Mouse (Mus musculus): ENCODE data around the gene Dhrs13. TPM values are rescaled to one million over a fixed set of nuclear protein-coding genes. Genes with fewer than 3 reads are reported as not detected.
A peak's percentile ranks its signal among the peaks of the same experiment; 100 is the strongest.
"Not testable (repeated sequence)": the region's sequence is repeated elsewhere in the genome, so short reads cannot be mapped to it uniquely, and the experiment has no call there.

The Dhrs13 gene
- polyA plus RNA-seq, 1 experiment from 2014 or later: 19.7 TPM

- H3K9me3 ChIP-seq (replicated peaks): no peaks in the 10 kb centered on the region
- H3K27me3 ChIP-seq: no peaks in the 10 kb centered on the region
- no peak overlapping the region for H3K9ac ChIP-seq
- H3K27ac ChIP-seq (replicated peaks): no peak overlapping the region
- ATAC-seq (ENCODE audit: insufficient number of reproducible peaks, low FRiP score, low TSS enrichment, low read depth): no peak
- H3K4me3 ChIP-seq (replicated peaks): no peak overlapping the region
- H3K4me1 ChIP-seq: no peaks in the 10 kb centered on the region
- no peak overlapping the region for H3K4me2 ChIP-seq (replicated peaks)
- 78% methylated on average over 8 of the region's 8 CpGs for WGBS
- H3K36me3 ChIP-seq: peaks cover 88% of the 10 kb centered on the region
Observed at GRCm38 (mm10) chr11:78023607-78024006, 8.5 kb upstream of the Dhrs13 start.

DNA sequence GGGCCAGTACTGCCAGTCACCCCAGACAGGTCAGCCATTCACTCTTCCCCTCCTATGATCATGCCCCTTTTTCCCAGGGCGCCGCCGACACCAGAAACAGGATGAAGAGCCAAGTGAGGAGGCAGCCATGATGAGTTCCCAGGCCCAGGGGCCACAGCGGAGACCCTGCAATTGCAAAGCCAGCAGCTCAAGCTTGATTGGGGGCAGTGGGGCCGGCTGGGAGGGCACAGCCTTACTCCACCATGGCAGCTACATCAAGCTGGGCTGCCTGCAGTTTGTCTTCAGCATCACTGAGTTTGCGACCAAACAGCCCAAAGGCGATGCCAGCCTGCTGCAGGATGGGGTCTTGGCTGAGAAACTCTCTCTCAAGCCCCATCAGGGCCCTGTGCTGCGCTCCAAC, 2.8 kb upstream of the Dhrs13 start:
- no peak for ATAC-seq (ENCODE audit: insufficient number of reproducible peaks, low FRiP score, low TSS enrichment, low read depth)
- H3K27me3 ChIP-seq: no peaks in the 10 kb centered on the region
- peaks cover 19% of the 10 kb centered on the region for H3K4me1 ChIP-seq
- H3K9me3 ChIP-seq (replicated peaks): no peaks in the 10 kb centered on the region
- H3K36me3 ChIP-seq: peaks cover 60% of the 10 kb centered on the region
- H3K4me2 ChIP-seq (replicated peaks): no peak overlapping the region
- WGBS: 85% methylated on average over 8 of the region's 8 CpGs
- H3K4me3 ChIP-seq (replicated peaks): no peak overlapping the region
- H3K27ac ChIP-seq (replicated peaks): no peak overlapping the region
- H3K9ac ChIP-seq: no peak overlapping the region

GRCm38 (mm10) chr11:78030600-78030999, 1.5 kb upstream of the Dhrs13 start:
- no peak for ATAC-seq (ENCODE audit: insufficient number of reproducible peaks, low FRiP score, low TSS enrichment, low read depth)
- peaks cover 57% of the 10 kb centered on the region for H3K36me3 ChIP-seq

GRCm38 (mm10) chr11:78031389-78031788, 691 bp upstream of the Dhrs13 start:
- H3K4me3 ChIP-seq (replicated peaks): peak overlapping the region; percentile 72
- H3K27ac ChIP-seq (replicated peaks): peak overlapping the region; percentile 90
- 0 out of 2 replicates have a peak overlapping the region, but pooled peaks have one; percentile 3 for H3K9ac ChIP-seq
- peaks cover 49% of the 10 kb centered on the region for H3K36me3 ChIP-seq
- H3K4me1 ChIP-seq: peaks cover 19% of the 10 kb centered on the region
- WGBS: 25% methylated on average over 6 of the region's 6 CpGs
- H3K4me2 ChIP-seq (replicated peaks): peak overlapping the region; percentile 91
- no peaks in the 10 kb centered on the region for H3K27me3 ChIP-seq
- ATAC-seq (ENCODE audit: insufficient number of reproducible peaks, low FRiP score, low TSS enrichment, low read depth): no peak
- H3K9me3 ChIP-seq (replicated peaks): no peaks in the 10 kb centered on the region

More at GRCm38 (mm10) chr11:78030600-78030999, 1.5 kb upstream of the Dhrs13 start:
- 66% methylated on average over 2 of the region's 2 CpGs for WGBS
- Histone ChIP-seq H3K4me3 (replicated peaks) (no peak overlapping the region), H3K9ac (no peak overlapping the region), H3K9me3 (replicated peaks) (no peaks in the 10 kb centered on the region), H3K27ac (replicated peaks) (no peak overlapping the region; the same call in 1 of the 2 replicates), H3K27me3 (no peaks in the 10 kb centered on the region), H3K4me2 (replicated peaks) (no peak overlapping the region), H3K4me1 (peaks cover 19% of the 10 kb centered on the region)

DNA sequence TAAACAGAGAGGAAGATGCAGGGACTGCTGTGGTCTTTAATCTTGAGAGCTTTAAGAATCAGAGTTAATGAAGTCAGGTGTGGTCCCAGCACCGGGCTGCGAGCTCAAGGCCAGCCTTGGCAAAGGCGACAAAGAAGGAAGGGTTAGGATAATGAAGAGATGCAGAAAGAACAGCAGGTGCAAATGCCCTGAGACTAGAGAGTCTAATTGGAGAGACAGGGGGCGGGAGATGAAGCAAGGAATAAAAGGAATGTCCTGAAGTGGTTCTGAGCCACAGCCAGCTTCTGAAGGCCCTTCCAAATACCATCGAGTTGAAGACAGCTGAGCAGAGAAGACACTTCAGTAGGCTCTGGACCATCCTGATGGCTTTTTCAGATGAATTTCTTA, 722 bp downstream of the Dhrs13 start:
- Histone ChIP-seq H3K27ac (replicated peaks) (peak overlapping the region; percentile 90), H3K9me3 (replicated peaks) (no peaks in the 10 kb centered on the region), H3K4me3 (replicated peaks) (peak overlapping the region; percentile 72), H3K27me3 (no peaks in the 10 kb centered on the region), H3K4me1 (peaks cover 30% of the 10 kb centered on the region), H3K4me2 (replicated peaks) (peak overlapping the region; percentile 91), H3K9ac (peak overlapping the region; percentile 71), H3K36me3 (peaks cover 36% of the 10 kb centered on the region)
- ATAC-seq (ENCODE audit: insufficient number of reproducible peaks, low FRiP score, low TSS enrichment, low read depth): no peak
- whole genome bisulfite sequencing: 8% methylated on average over 5 of the region's 5 CpGs

- Histone ChIP-seq H3K36me3 (peaks cover 24% of the 10 kb centered on the region), H3K4me2 (replicated peaks) (no peak overlapping the region), H3K4me3 (replicated peaks) (no peak overlapping the region), H3K9me3 (replicated peaks) (no peaks in the 10 kb centered on the region), H3K27me3 (no peaks in the 10 kb centered on the region), H3K4me1 (peaks cover 42% of the 10 kb centered on the region), H3K27ac (replicated peaks) (no peak overlapping the region), H3K9ac (no peak overlapping the region)
- WGBS: 90% methylated on average over 23 of the region's 23 CpGs
- no peak for ATAC-seq (ENCODE audit: insufficient number of reproducible peaks, low FRiP score, low TSS enrichment, low read depth)
Observed at GRCm38 (mm10) chr11:78033931-78034617, 2.0 kb downstream of the Dhrs13 start.

- peaks cover 15% of the 10 kb centered on the region for H3K36me3 ChIP-seq
- no peaks in the 10 kb centered on the region for H3K9me3 ChIP-seq (replicated peaks)
- H3K27ac ChIP-seq (replicated peaks): no peak overlapping the region
- no peak overlapping the region for H3K4me2 ChIP-seq (replicated peaks)
- H3K27me3 ChIP-seq: no peaks in the 10 kb centered on the region
- H3K4me3 ChIP-seq (replicated peaks): no peak overlapping the region
- H3K4me1 ChIP-seq: peaks cover 38% of the 10 kb centered on the region
- 0 out of 2 replicates have a peak overlapping the region, but pooled peaks have one; percentile 81 for H3K9ac ChIP-seq
- no peak for ATAC-seq (ENCODE audit: insufficient number of reproducible peaks, low FRiP score, low TSS enrichment, low read depth)
- 74% methylated on average over 10 of the region's 10 CpGs for WGBS
Observed at GRCm38 (mm10) chr11:78036791-78037190, 4.7 kb downstream of the Dhrs13 start.

GRCm38 (mm10) chr11:78037831-78038752, 6.0 kb downstream of the Dhrs13 start, which contains the start of gene Flot2:
Flot2 (plus strand) TSS chr11:78037931.
- H3K9me3 ChIP-seq (replicated peaks): no peaks in the 10 kb centered on the region
- under 1% methylated on average over 50 of the region's 55 CpGs for WGBS

DNA sequence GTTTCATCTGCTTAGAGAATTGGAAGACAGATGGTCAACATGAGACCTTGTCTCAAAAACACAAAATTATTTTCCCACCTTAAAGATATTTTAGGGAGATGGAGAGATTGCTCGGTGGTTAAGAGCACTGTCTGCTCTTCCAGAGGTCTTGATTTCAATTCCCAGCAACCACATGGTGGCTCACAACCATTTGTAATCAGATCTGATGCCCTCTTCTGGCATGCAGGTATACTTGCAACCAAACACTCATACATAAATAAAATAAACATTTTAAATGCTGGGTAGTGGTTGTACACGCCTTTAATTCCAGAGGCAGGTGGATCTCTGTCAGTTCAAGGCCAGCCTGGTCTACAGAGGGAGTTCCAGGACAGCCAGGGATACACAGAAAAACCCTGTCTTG, 8.8 kb downstream of the Dhrs13 start:
- 68% methylated on average over 2 of the region's 2 CpGs for WGBS
- Histone ChIP-seq H3K27ac (replicated peaks) (no peak overlapping the region), H3K9me3 (replicated peaks) (no peaks in the 10 kb centered on the region), H3K9ac (no peak overlapping the region), H3K4me1 (peaks cover 35% of the 10 kb centered on the region), H3K4me3 (replicated peaks) (no peak overlapping the region), H3K4me2 (replicated peaks) (no peak overlapping the region), H3K27me3 (no peaks in the 10 kb centered on the region), H3K36me3 (no peaks in the 10 kb centered on the region)
- no peak for ATAC-seq (ENCODE audit: insufficient number of reproducible peaks, low FRiP score, low TSS enrichment, low read depth)

More at GRCm38 (mm10) chr11:78037831-78038752, 6.0 kb downstream of the Dhrs13 start, which contains the start of gene Flot2:
- H3K4me3 ChIP-seq (replicated peaks): peak within 1 kb of the TSS; percentile 89
- no peaks in the 10 kb centered on the region for H3K27me3 ChIP-seq
- peak within 1 kb of the TSS; percentile 89 for H3K27ac ChIP-seq (replicated peaks)
- H3K4me2 ChIP-seq (replicated peaks): peak within 1 kb of the TSS; percentile 84
- H3K36me3 ChIP-seq: peaks cover 15% of the 10 kb centered on the region
- H3K9ac ChIP-seq: peak within 1 kb of the TSS; percentile 81
- H3K4me1 ChIP-seq: peaks cover 30% of the 10 kb centered on the region
- peak; percentile 88 for ATAC-seq (ENCODE audit: insufficient number of reproducible peaks, low FRiP score, low TSS enrichment, low read depth)

DNA sequence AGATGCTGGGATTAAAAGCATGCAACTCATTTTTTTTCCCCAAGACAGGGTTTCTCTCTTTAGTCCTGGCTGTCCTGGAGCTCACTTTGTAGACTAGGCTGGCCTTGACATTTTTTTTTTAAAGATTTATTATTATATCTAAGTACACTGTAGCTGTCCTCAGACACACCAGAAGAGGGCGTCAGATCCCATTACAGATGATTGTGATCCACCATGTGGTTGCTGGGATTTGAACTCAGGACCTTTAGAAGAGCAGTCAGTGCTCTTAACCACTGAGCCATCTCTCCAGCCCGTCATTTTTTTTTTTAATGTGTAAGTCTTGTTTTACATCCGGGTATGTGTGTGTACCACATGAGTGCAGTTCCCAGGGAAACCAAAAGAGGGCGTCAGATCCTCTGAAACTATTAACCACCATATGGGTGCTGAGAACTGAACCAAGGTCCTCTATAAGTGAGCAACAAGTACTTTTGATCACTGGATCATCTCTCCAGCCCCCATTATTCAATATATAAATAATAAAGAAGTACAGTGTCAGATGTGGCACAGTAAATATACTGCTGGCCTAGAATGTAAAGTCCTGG, 10.3 kb downstream of the Dhrs13 start:
- H3K27ac ChIP-seq (replicated peaks); H3K9me3 ChIP-seq (replicated peaks); ATAC-seq (ENCODE audit: insufficient number of reproducible peaks, low FRiP score, low TSS enrichment, low read depth); H3K4me3 ChIP-seq (replicated peaks); H3K36me3 ChIP-seq; H3K27me3 ChIP-seq; H3K9ac ChIP-seq; H3K4me2 ChIP-seq (replicated peaks): not testable (repeated sequence)
- H3K4me1 ChIP-seq: peaks cover 29% of the 10 kb centered on the region
- 93% methylated on average over 4 of the region's 4 CpGs for WGBS

DNA sequence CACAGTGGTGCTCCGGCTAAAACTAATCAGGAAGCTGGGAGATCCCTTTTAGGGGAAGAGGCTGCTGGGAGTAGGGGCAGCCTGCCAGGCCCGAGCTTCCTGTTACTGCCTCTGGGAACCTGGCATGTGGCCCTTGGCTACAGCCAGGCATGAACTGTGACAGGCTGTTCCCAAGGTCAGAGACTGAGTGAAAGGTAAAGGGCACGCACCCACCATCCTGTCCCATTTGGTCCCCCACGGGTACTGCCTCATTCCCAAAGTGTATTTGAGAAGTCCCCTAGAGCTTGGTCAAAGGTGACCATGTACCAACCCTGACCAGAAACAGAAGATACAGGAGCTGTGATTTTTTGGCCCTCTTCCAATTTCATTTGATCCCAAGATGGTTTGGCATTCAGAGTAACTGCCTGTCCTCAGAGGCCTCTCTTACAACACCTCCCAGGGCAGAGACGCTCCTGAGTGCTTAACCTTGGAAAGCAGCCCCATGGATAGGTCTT, 12.7 kb downstream of the Dhrs13 start:
- H3K9me3 ChIP-seq (replicated peaks): no peaks in the 10 kb centered on the region
- no peak overlapping the region for H3K4me3 ChIP-seq (replicated peaks)
- 58% methylated on average over 5 of the region's 5 CpGs for WGBS
- no peaks in the 10 kb centered on the region for H3K27me3 ChIP-seq
- peaks cover 9% of the 10 kb centered on the region for H3K4me1 ChIP-seq
- peaks cover 8% of the 10 kb centered on the region; the same call in 1 of the 2 replicates for H3K36me3 ChIP-seq
- ATAC-seq (ENCODE audit: insufficient number of reproducible peaks, low FRiP score, low TSS enrichment, low read depth): peak; percentile 24; the same call in 1 of the 2 replicates
- H3K9ac ChIP-seq: no peak overlapping the region
- H3K4me2 ChIP-seq (replicated peaks): no peak overlapping the region
- H3K27ac ChIP-seq (replicated peaks): no peak overlapping the region

All from embryonic facial prominence, embryonic 15.5 days (tissue).